19 mouse cellular contexts compared by ENCODE assay signal in genomic region chr4:29856616-29857015, GRCm38 (mm10).
"Had no signal": no experiment of that assay in that cellular context is flagged by ENCODE, and none has a peak within 500 bp of the region (broad histone marks: within the 10 kb centered on the region; RNA-seq: fewer than 3 reads in every experiment).

No protein-coding gene starts in this region.

- H3K9ac ChIP-seq: limb, embryonic 15.5 days; liver, embryonic 14.5 days; liver, postnatal 0 days; lung, embryonic 15.5 days; stomach, embryonic 15.5 days had no signal

- H3K36me3 ChIP-seq: limb, embryonic 15.5 days; lung, embryonic 15.5 days; stomach, embryonic 15.5 days had no signal

- H3K4me2 ChIP-seq: limb, embryonic 15.5 days; liver, embryonic 11.5 days; lung, embryonic 15.5 days; midbrain, embryonic 11.5 days; stomach, embryonic 15.5 days had no signal

- H3K27ac ChIP-seq: layer of hippocampus, adult 2 months; limb, embryonic 15.5 days; liver, embryonic 14.5 days; lung, embryonic 15.5 days; stomach, embryonic 15.5 days had no signal

- H3K4me3 ChIP-seq: layer of hippocampus, adult 2 months; limb, embryonic 15.5 days; lung, embryonic 15.5 days; stomach, embryonic 15.5 days had no signal

- H3K27me3 ChIP-seq: limb, embryonic 15.5 days; lung, embryonic 15.5 days; stomach, embryonic 15.5 days had no signal

- DNase-seq: kidney, adult 2 months; kidney, postnatal 10 days; layer of hippocampus, adult 9-11 months; liver, postnatal 0 days; lung, postnatal 10 days; lung, postnatal 4 days; midbrain, embryonic 14.5 days; right cerebral cortex, adult 18-20 months; right cerebral cortex, postnatal 14 days; right cerebral cortex, postnatal 4 days; thymus, postnatal 25 days had no signal

- ATAC-seq: intestine, postnatal 0 days; liver, postnatal 0 days had no signal

- H3K4me1 ChIP-seq: limb, embryonic 15.5 days; lung, embryonic 15.5 days; stomach, embryonic 15.5 days had no signal

- H3K9me3 ChIP-seq: limb, embryonic 15.5 days; lung, embryonic 15.5 days; stomach, embryonic 15.5 days had no signal
